Mouse (Mus musculus) small intestine, adult 10 weeks (tissue): ENCODE data around the gene Cyp2f2. TPM values are rescaled to one million over a fixed set of nuclear protein-coding genes. Genes with fewer than 3 reads are reported as not detected.

Experiments
- polyA plus RNA-seq: library from polyadenylated mRNA; stranded (reverse); fragments of 350-450 nt; fragmentation: Illumina TruSeq; extraction: RNeasy Lipid Tissue Mini Kit (QIAGEN cat#74804); gene quantifications from one replicate; pipeline ENCODE4 v1.2.3, GENCODE M21; 2014; ENCODE audit warnings: low replicate concordance

Gene Cyp2f2
- not detected for polyA plus RNA-seq

DNA sequence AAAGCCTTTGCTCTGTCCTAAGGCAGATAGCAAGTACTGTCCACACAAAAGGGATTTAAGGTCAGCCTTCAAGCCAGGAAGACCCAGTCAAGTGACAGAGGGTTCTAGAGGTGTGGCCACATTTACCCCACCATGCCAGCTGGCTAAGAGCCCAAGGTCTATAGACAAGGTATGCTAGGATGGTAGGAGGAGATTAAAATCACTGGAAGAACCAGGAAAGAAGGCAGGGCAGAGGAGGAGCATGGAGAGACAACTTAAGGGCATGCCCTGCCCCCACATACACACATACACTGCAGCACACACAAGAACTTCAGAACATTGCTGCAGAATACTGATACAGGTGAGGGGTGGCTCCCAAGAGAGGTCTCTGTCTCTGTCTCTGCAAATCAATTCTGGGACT is at the start of gene Cyp2f2:
TSS of gene Cyp2f2 (plus strand) at position 234 of the 400 bp plus-strand sequence.

DNA sequence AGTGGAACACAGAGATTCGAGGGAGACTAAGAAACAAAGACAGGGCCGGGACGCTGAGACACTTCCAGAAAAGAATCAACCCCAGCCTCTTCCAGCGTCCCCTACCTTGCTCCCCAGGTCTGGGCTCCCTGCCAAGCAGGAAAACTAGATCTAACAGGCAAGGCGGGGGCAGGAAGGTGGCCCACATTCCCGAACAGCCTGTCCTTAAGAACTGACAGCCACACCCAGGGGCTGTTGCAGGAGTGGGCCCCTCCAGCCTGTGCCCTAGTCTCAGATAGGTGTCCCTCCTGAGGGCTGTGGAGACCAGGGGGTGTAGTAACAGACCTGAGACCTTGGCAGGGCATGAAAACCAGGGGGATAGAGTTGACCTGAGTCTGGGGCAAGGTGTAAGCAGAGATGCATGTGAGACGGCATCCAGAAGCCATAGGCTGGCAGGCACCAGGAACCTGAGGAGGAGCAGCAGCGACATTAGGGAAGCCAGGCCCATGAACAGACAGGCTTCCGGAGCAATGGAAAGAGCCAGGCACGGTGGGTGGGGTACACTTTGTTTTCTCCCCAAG is 33.6 kb downstream of the Cyp2f2 start, which contains the start of gene Cyp2t4:
TSS of gene Cyp2t4 (plus strand) at position 510 of the 560 bp plus-strand sequence.

DNA sequence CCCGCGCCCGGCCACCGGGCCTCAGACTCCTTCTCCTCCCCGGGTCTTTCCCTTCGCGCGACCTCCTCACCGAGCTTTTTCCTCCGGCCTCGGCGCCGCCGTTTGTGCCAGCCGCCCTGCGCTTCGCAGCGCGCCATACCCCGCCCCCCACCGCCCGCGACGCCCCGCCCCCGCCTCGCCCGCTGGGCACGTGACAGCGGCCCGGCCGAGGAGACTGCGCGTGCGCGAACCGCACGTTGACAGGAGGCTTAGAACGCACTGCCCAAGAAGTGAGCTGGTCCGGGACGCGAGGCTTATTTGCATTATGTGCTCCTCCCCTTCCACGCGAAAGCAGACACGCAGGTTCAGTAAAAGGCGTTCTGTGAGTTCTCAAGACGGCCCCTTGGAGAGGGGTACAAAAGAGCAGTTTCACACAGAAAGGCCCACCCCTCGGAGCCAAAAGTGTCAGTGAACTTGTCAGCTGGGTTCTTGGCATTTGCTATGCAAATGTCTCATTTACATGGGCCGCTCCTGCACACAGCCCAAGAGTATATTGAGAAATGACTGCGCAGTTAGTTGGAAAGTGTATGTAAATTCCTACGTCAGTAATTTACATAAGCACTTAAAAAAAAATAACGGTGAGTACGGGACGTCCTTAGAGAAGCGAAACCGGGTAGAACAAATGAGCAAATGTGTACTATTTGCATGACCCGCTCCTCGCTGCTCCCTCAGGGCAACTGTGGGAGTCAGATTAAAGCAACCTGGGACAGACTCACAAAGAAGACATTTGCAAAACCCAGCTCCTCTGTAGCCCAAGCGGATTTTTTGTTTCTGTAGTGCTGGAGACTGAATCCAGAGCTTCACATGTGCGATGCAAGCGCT is 47.1 kb downstream of the Cyp2f2 start, which contains the start of gene Egln2:
TSS of gene Egln2 (minus strand) at position 189 of the 861 bp plus-strand sequence.

DNA sequence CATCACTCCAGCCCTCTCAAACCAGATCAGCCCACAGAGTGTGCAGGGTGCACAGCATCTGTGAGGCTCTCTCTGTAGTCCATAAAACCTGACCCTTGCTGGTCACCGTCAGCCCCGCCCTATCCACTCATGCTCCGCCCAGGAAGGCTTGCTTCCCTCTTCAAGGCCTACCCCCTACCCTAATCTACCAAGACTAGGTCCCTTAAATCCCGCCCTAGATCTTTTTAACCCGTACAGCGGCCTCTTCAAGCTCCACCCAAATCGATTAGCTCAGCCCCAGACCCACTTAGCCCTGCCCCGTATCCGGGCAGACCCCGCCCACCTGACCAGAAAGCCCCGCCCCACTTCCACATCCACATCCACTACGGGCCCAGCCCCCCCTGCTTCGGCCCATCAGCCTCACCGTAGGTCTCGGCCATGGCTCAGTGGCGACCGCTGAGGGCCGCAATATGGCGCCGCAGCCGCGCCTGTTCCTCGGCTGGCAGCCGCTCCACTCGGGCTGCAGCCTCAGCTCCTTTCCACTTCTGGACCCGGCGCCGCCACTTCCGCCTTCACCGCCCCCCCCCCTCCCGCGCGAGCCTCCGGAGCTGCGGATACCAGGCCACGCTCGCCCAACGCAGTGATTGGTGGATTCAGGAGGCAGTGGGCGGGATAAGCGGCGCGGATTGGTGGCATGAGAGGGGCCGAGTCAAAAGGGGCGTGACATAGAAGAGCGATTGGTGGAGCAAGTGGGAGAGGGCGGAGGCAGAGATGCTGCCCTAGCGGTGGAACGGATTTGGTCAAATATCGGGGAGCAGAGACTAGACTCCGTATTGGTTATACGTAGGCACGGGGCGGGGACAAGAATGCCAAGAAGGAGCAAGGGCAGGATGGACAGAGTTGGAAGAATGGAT is 58.9 kb downstream of the Cyp2f2 start, which contains the start of gene Rab4b:
TSS of gene Rab4b (minus strand) at position 573 of the 893 bp plus-strand sequence.

DNA sequence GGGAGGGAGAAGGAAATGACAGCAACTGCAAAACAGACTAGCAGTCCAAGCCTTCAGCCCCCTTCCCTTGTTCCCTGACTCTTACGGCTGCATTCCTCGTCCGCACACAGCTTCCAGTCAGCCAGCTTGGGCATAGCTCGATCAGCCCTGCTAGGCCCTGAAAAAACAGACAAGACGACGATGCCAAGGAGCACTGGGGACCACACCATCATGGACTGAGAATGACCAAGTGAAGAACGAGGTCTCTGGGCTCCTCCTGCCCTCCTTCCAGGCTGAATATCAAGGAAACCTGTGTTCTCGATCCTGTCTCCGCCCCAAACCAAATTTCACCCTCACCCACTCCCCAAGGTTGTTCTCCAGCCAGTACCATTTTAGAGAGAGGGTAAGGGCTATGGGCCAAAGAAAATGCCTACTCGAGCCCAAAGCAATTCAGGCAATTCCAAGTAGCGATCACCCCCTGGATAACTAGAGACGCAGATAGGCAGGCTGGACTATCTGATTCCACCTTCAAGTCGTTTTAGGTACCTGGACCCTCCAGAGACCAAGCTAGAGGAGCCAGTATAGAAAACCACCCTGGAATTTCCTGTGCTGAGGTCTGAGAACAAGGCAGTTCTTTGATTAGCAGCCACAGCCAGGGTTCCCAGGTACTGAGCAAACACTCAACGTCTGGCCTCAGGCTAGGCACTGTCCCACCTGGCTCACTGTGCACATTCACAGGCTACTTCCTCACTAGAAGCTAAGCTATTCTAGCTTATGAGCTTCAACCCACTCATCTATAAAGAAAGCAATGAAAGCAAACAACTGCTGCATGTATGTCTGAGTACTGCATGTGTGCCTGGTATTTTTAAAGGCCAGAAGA is 61.4 kb downstream of the Cyp2f2 start, which contains the start of the genes Gm21983 and Mia:
TSS of gene Gm21983 (minus strand) at position 250 of the 859 bp plus-strand sequence.
TSS of gene Mia (minus strand) at position 321 of the 859 bp plus-strand sequence.

Other genes starting within 250 kb of the Cyp2f2 start
- gene Cyp2a22, start 180.5 kb upstream of the Cyp2f2 start, polyA plus RNA-seq = not detected
- 1.1 TPM for gene Cyp2a12, start 90.8 kb upstream of the Cyp2f2 start, polyA plus RNA-seq
- gene Cyp2t4, start 33.8 kb downstream of the Cyp2f2 start, polyA plus RNA-seq = not detected
- gene Egln2, start 46.9 kb downstream of the Cyp2f2 start, polyA plus RNA-seq = 4.3 TPM
- gene Rab4b, start 59.0 kb downstream of the Cyp2f2 start, polyA plus RNA-seq = 2.8 TPM
- gene Gm21983, start 61.2 kb downstream of the Cyp2f2 start, polyA plus RNA-seq = not detected
- gene Mia, start 61.2 kb downstream of the Cyp2f2 start, polyA plus RNA-seq = not detected
- gene BC024978, start 75.9 kb downstream of the Cyp2f2 start, polyA plus RNA-seq = 4.9 TPM
- 2.3 TPM for gene Snrpa, start 76.4 kb downstream of the Cyp2f2 start, polyA plus RNA-seq
- 0.45 TPM for gene Itpkc, start 108.8 kb downstream of the Cyp2f2 start, polyA plus RNA-seq
- not detected for gene Coq8b, start 113.1 kb downstream of the Cyp2f2 start, polyA plus RNA-seq
- 0.07 TPM for gene Numbl, start 138.5 kb downstream of the Cyp2f2 start, polyA plus RNA-seq
- gene Ltbp4, start 217.8 kb downstream of the Cyp2f2 start, polyA plus RNA-seq = not detected
- not detected for gene Shkbp1, start 236.1 kb downstream of the Cyp2f2 start, polyA plus RNA-seq
- gene Gm20479, start 237.5 kb downstream of the Cyp2f2 start, polyA plus RNA-seq = not detected